Mouse (Mus musculus): Measurements from ENCODE around the gene Dlg5.

The Dlg5 gene

GRCm38 (mm10) chr14:24125069-24125468 lies 120.7 kb downstream of the Dlg5 start:
- in situ Hi-C loops (cut with MboI, MseI): no loop called here

- in situ Hi-C loops (cut with MboI, MseI): no loop called here
Observed at GRCm38 (mm10) chr14:24124171-24124570, 121.5 kb downstream of the Dlg5 start.

DNA sequence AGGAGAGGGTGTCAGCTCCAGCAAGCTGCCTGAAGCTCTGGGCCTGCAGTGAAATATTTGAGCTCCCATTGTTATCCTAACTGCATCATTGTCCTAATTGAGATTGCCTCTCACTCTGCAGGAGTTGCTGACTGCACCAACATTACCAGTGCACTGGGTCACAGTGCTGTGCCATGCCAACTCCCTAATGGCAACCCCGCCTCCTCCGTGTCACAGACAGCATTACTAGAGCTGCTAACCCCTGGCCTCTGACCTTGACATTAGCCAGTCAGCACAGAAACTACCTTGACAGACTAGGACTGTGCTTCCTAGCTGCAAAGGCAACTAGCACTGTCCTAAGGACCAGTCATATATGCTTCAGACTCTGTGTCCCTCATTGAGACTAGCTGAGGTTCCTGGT lies 139.0 kb downstream of the Dlg5 start:
- in situ Hi-C loops (cut with MboI, MseI): no loop called here

GRCm38 (mm10) chr14:24098828-24099227 lies 146.9 kb downstream of the Dlg5 start:
- in situ Hi-C loops (cut with MboI, MseI): no loop called here

GRCm38 (mm10) chr14:24094656-24095055 lies 151.1 kb downstream of the Dlg5 start:
- in situ Hi-C loops (cut with MboI, MseI): no loop called here

GRCm38 (mm10) chr14:24093221-24093620 lies 152.5 kb downstream of the Dlg5 start:
- in situ Hi-C loops (cut with MboI, MseI): no loop called here

GRCm38 (mm10) chr14:24092391-24092790 lies 153.3 kb downstream of the Dlg5 start:
- in situ Hi-C loops (cut with MboI, MseI): no loop called here

DNA sequence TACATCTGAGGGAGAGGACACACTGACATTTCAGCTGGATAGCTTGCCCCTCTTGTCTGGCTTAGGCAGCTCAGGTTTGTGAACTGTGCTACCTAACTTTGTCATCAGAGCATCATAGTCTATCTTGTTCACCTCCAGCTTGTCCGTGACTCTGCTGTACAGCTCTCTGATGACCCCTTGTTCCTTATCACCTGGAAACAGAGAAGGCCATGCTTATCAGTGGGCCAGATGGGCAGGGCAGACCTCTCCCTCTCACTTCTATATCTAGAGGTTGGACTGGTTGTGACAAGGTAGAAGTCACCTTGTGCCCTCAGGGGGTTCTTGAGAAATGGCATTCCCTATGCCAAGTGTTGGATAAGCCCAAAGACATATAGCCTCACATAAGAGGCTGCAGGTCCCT lies 154.9 kb downstream of the Dlg5 start:
- in situ Hi-C loops (cut with MboI, MseI): no loop called here

- in situ Hi-C loops (cut with MboI, MseI): no loop called here
Observed at GRCm38 (mm10) chr14:24089181-24089580, 156.5 kb downstream of the Dlg5 start.

DNA sequence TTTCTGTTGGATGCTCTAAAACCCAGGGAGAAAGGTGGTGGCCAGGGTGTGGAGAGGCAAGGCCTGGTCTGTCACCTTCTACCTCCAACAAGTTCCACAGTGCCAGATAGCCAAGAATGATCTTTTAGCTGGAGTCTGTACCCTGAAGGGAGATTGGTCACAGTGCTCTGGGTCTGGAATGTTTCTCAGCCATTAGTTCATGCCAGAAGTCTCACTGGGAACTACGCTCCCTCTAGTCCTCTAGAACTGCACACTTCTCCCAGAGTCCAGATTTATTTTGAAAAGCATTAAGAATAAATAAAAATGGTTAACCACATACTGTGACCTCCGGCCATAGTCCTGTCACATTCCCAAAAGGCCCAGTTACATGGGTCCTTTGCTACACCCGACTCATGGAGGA lies 158.3 kb downstream of the Dlg5 start:
- in situ Hi-C loops (cut with MboI, MseI): no loop called here

DNA sequence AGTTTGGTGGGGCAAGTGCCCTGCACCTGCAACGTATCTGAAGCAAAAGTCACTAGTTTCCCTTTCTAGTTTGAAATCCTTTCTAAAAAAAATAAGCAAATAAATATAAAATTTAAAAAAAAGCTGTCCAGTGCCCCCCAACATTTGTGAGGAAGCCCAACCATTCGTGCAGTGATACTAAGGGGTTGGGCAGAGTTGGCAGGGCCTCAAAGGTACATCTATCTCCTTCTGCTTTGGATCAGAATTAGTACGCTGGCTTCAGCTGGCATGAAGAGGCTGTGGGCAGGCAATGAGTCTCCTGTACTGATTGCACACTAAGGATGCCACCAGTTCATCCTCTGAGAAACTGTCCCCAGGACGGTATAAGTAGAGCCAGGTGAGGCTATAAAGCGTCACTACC lies 159.2 kb downstream of the Dlg5 start:
- in situ Hi-C loops (cut with MboI, MseI): no loop called here

Measured in regulatory T cell (primary cell).